Mouse (Mus musculus): ENCODE measurements around the gene Ispd.

GRCm38 (mm10) chr12:36597539-36598250 is 216.4 kb downstream of the Ispd start:
- TF ChIP-seq CTCF (IDR thresholded peaks at IDR 0.05; ENCODE audit: low read depth) (no peak), EP300 (IDR thresholded peaks at IDR 0.05; ENCODE audit: low read depth) (no peak)

Data from liver, postnatal 0 days (tissue).